Mouse (Mus musculus): ENCODE results near the gene Kcnj4. TPM values are rescaled to one million over a fixed set of nuclear protein-coding genes. Genes with fewer than 3 reads are reported as not detected.

Gene Kcnj4
- polyA plus RNA-seq, 1 experiment, result not detected

- Histone ChIP-seq H3K27ac (ENCODE audit: insufficient read depth, low read depth, low read length) (no peak overlapping the region), H3K4me1 (ENCODE audit: control insufficient read depth, insufficient read depth, low read length) (no peaks in the 10 kb centered on the region), H3K4me3 (ENCODE audit: insufficient read depth, low read length) (no peak overlapping the region)
- TF ChIP-seq CTCF (IDR thresholded peaks at IDR 0.05; ENCODE audit: low read depth, low read length), result no peak
- no peak for TF ChIP-seq POLR2A (IDR thresholded peaks at IDR 0.05; ENCODE audit: borderline replicate concordance, low read depth, low read length)
Observed at GRCm38 (mm10) chr15:79493527-79493926, 11.5 kb downstream of the Kcnj4 start.

- no peak for TF ChIP-seq POLR2A (IDR thresholded peaks at IDR 0.05; ENCODE audit: borderline replicate concordance, low read depth, low read length)
- no peak for TF ChIP-seq CTCF (IDR thresholded peaks at IDR 0.05; ENCODE audit: low read depth, low read length)
- H3K4me1 ChIP-seq (ENCODE audit: control insufficient read depth, insufficient read depth, low read length), result no peaks in the 10 kb centered on the region
- H3K27ac ChIP-seq (ENCODE audit: insufficient read depth, low read depth, low read length), result no peak overlapping the region
- H3K4me3 ChIP-seq (ENCODE audit: insufficient read depth, low read length), result no peak overlapping the region
Observed at GRCm38 (mm10) chr15:79489463-79489862, 15.6 kb downstream of the Kcnj4 start.

GRCm38 (mm10) chr15:79481181-79481688 lies 23.8 kb downstream of the Kcnj4 start:
- TF ChIP-seq POLR2A (IDR thresholded peaks at IDR 0.05; ENCODE audit: borderline replicate concordance, low read depth, low read length), result no peak
- no peak for TF ChIP-seq CTCF (IDR thresholded peaks at IDR 0.05; ENCODE audit: low read depth, low read length)
- no peak overlapping the region for H3K27ac ChIP-seq (ENCODE audit: insufficient read depth, low read depth, low read length)
- no peaks in the 10 kb centered on the region for H3K4me1 ChIP-seq (ENCODE audit: control insufficient read depth, insufficient read depth, low read length)
- H3K4me3 ChIP-seq (ENCODE audit: insufficient read depth, low read length), result no peak overlapping the region

GRCm38 (mm10) chr15:79477227-79477626 lies 27.8 kb downstream of the Kcnj4 start:
- Histone ChIP-seq H3K4me3 (ENCODE audit: insufficient read depth, low read length) (no peak overlapping the region), H3K4me1 (ENCODE audit: control insufficient read depth, insufficient read depth, low read length) (no peaks in the 10 kb centered on the region), H3K27ac (ENCODE audit: insufficient read depth, low read depth, low read length) (no peak overlapping the region)
- TF ChIP-seq POLR2A (IDR thresholded peaks at IDR 0.05; ENCODE audit: borderline replicate concordance, low read depth, low read length) (no peak), CTCF (IDR thresholded peaks at IDR 0.05; ENCODE audit: low read depth, low read length) (no peak)

- no peak overlapping the region for H3K4me3 ChIP-seq (ENCODE audit: insufficient read depth, low read length)
- no peak for TF ChIP-seq CTCF (IDR thresholded peaks at IDR 0.05; ENCODE audit: low read depth, low read length)
- TF ChIP-seq POLR2A (IDR thresholded peaks at IDR 0.05; ENCODE audit: borderline replicate concordance, low read depth, low read length), result no peak
- H3K4me1 ChIP-seq (ENCODE audit: control insufficient read depth, insufficient read depth, low read length), result no peaks in the 10 kb centered on the region
- H3K27ac ChIP-seq (ENCODE audit: insufficient read depth, low read depth, low read length), result no peak overlapping the region
Observed at GRCm38 (mm10) chr15:79473638-79474355, 31.2 kb downstream of the Kcnj4 start.

- Histone ChIP-seq H3K27ac (ENCODE audit: insufficient read depth, low read depth, low read length) (no peak overlapping the region), H3K4me3 (ENCODE audit: insufficient read depth, low read length) (no peak overlapping the region), H3K4me1 (ENCODE audit: control insufficient read depth, insufficient read depth, low read length) (no peaks in the 10 kb centered on the region)
- no peak for TF ChIP-seq POLR2A (IDR thresholded peaks at IDR 0.05; ENCODE audit: borderline replicate concordance, low read depth, low read length)
- TF ChIP-seq CTCF (IDR thresholded peaks at IDR 0.05; ENCODE audit: low read depth, low read length), result no peak
Observed at GRCm38 (mm10) chr15:79473042-79473441, 32.0 kb downstream of the Kcnj4 start.

GRCm38 (mm10) chr15:79471095-79471494 lies 33.9 kb downstream of the Kcnj4 start:
- TF ChIP-seq CTCF (IDR thresholded peaks at IDR 0.05; ENCODE audit: low read depth, low read length) (no peak), POLR2A (IDR thresholded peaks at IDR 0.05; ENCODE audit: borderline replicate concordance, low read depth, low read length) (no peak)
- H3K4me3 ChIP-seq (ENCODE audit: insufficient read depth, low read length), result no peak overlapping the region
- H3K4me1 ChIP-seq (ENCODE audit: control insufficient read depth, insufficient read depth, low read length), result no peaks in the 10 kb centered on the region
- H3K27ac ChIP-seq (ENCODE audit: insufficient read depth, low read depth, low read length), result no peak overlapping the region

GRCm38 (mm10) chr15:79470583-79470982 lies 34.5 kb downstream of the Kcnj4 start:
- Histone ChIP-seq H3K4me3 (ENCODE audit: insufficient read depth, low read length) (no peak overlapping the region), H3K4me1 (ENCODE audit: control insufficient read depth, insufficient read depth, low read length) (no peaks in the 10 kb centered on the region), H3K27ac (ENCODE audit: insufficient read depth, low read depth, low read length) (no peak overlapping the region)
- TF ChIP-seq POLR2A (IDR thresholded peaks at IDR 0.05; ENCODE audit: borderline replicate concordance, low read depth, low read length) (no peak), CTCF (IDR thresholded peaks at IDR 0.05; ENCODE audit: low read depth, low read length) (no peak)

GRCm38 (mm10) chr15:79469577-79469976 lies 35.5 kb downstream of the Kcnj4 start:
- Histone ChIP-seq H3K4me3 (ENCODE audit: insufficient read depth, low read length) (no peak overlapping the region), H3K4me1 (ENCODE audit: control insufficient read depth, insufficient read depth, low read length) (no peaks in the 10 kb centered on the region), H3K27ac (ENCODE audit: insufficient read depth, low read depth, low read length) (no peak overlapping the region)
- TF ChIP-seq POLR2A (IDR thresholded peaks at IDR 0.05; ENCODE audit: borderline replicate concordance, low read depth, low read length) (no peak), CTCF (IDR thresholded peaks at IDR 0.05; ENCODE audit: low read depth, low read length) (no peak)

- TF ChIP-seq POLR2A (IDR thresholded peaks at IDR 0.05; ENCODE audit: borderline replicate concordance, low read depth, low read length) (no peak), CTCF (IDR thresholded peaks at IDR 0.05; ENCODE audit: low read depth, low read length) (peak; percentile 69; the same call in 1 of the 2 replicates)
- Histone ChIP-seq H3K4me1 (ENCODE audit: control insufficient read depth, insufficient read depth, low read length) (no peaks in the 10 kb centered on the region), H3K4me3 (ENCODE audit: insufficient read depth, low read length) (no peak overlapping the region), H3K27ac (ENCODE audit: insufficient read depth, low read depth, low read length) (no peak overlapping the region)
Observed at GRCm38 (mm10) chr15:79466601-79467286, 38.3 kb downstream of the Kcnj4 start.

Measured in bone marrow macrophage, adult 2 months (primary cell).